Mouse (Mus musculus) CD8-positive naive resting alpha-beta T cell, adult 2 months (primary cell): ENCODE data around the gene Galt.

Experiments
- DNase-seq, 2 experiments: peaks; one replicate each; pipeline ENCODE4 v3.0.0; 2022; ENCODE audit warnings: low read depth in 2 of 2, low spot score in 2 of 2

The Galt gene

GRCm38 (mm10) chr4:41754797-41755337 is at the start of gene Galt:
Gene Galt, plus strand, starts transcription at chr4:41755228.
- no peak for DNase-seq

GRCm38 (mm10) chr4:41705922-41706754 is 48.9 kb upstream of the Galt start:
- DNase-seq, result no peak

DNA sequence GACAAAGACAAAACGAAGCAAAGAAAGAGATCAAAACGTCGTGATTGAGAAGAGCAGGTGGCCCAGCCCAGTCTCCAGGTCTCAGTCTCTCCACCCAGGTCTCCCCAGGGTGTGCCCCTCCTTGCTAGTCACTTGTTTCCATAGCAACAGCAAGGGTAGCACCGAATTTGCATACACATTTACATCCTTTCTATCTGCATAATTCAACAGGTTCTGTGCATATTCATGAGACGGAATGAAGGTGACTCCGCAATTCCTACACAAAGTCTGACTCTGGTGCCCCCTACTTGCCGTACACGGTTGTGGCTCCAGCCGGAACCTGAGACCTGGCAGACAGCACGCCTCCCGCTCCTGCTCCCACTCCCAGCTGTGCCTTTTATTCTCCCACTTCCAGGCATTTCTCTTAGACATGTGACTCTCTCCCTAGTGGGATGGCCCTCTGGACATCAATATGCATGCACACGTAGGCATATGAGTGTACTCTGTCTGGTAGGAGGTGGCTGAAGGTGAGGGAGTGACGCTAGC is 48.0 kb upstream of the Galt start:
- DNase-seq, result peak; percentile 29 to 61

- peak; percentile 28 to 57 for DNase-seq
These were observed 46.8 kb upstream of the Galt start for GRCm38 (mm10) chr4:41708192-41708745.

- no peak for DNase-seq
These were observed 44.8 kb upstream of the Galt start for GRCm38 (mm10) chr4:41710229-41710628.

DNA sequence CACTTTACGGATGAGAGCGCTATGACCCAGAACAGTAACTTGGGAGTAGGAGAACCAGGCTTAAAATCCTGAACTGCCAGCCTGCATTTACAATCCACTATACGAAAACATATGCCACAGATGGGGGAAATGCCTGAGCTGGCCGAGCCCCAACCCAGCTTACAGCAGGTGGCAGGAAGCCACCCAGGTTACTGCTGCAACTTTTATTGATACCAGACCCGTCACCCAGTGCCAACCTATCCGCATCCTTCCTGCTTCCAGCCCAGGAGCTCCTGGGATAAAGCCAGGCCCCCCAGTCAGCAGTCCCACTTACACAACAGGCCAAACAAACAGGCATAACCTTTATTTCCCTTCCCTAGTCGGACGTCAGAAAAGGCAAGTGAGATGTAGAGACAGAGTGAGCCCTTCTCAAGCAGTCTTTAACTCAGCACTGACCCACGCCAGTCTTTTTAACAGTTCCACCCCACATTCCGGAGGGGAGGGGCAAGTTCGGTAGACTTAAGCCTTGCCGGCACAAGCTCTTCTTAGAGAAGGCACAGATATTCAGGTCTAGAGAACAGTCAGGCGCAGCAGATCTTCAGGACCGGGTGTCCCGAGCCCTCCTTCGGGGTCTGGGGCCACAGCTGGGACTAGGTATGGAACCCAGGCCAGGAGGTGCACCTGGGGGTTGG is 43.2 kb upstream of the Galt start:
- no peak for DNase-seq

DNA sequence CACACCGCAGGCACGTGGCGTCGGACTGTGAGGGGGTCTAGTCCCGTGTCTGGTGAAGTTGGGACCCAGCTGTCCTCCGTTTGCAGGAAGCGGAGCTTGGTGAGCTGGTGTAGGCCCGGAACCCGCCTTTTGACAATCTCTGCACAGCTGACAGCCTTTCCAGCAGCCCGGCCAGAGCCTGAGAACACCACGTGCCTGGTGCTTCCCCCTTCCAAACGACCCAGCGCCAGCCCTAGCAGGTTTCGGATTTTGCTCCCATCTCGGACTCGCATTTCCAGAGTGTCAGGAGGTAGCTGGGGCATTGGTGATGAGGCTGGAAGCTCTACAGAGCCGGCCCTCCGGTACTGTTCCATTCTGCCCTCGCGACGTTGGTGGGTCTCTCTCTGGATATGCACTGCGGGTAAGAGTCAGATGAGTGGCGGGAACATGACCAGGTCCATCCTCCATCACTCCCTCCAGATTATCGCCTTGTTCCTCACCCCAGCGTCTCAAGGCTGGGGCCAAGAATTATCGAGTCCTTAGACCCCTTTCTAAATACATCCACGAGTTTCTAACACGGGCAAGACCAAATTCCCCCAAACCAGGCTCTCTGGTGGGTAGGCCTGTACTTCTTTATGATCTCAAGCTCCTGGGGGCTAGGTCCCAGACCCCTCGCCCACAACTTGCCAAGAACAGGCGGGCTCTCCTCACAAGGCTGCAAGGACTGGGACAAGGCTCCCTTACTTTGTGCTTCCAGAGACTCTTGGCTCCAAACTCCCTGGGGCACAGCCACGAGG is 42.4 kb upstream of the Galt start:
- DNase-seq, result no peak

- DNase-seq, result peak; percentile 61 to 80
These were observed 41.6 kb upstream of the Galt start, which contains the start of gene Rpp25l for GRCm38 (mm10) chr4:41713197-41714067. Gene Rpp25l, minus strand, starts transcription at chr4:41713534.

DNA sequence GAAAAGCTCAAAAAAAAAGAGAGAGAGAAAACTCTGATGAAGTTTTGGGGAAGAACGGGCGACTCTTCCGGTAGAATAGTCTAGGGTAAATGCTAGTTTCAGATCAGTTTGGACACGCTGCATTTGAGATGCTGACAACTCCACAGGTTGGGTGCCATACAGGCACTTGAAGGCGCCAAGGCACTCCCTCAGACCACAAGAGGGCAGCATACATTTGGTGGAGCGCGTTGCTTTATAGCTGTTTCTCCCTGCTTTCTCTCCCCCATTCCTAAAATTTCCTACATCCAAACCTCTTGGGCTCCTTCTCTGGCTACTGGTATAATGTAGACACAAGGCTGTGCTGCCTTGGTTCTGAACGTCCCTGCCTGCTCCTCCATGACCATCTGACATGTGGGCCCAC is 40.8 kb upstream of the Galt start:
- DNase-seq, result peak in 1 of 2 experiments; percentile 52

DNA sequence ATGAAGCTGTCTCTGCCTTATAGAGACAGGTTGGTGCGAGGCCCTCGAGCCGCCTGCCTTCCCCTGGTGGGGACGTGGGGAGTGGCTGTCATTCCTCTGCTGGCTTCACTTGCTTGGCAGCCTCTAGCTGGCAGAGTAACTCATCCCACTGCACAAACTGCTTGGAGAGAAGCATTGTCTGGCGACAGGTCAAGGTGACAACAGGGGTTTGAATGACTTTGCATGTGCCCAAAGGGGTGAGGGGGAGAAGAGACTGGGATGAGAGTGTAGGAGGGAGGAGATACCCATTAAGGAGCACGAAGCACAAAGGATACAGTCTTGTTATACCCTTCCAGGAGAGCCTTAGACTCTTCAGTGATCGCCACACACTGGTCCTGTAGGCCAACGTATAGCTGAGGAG is 39.9 kb upstream of the Galt start:
- no peak for DNase-seq

GRCm38 (mm10) chr4:41715596-41715995 is 39.4 kb upstream of the Galt start:
- DNase-seq, result peak; percentile 42 to 62

DNA sequence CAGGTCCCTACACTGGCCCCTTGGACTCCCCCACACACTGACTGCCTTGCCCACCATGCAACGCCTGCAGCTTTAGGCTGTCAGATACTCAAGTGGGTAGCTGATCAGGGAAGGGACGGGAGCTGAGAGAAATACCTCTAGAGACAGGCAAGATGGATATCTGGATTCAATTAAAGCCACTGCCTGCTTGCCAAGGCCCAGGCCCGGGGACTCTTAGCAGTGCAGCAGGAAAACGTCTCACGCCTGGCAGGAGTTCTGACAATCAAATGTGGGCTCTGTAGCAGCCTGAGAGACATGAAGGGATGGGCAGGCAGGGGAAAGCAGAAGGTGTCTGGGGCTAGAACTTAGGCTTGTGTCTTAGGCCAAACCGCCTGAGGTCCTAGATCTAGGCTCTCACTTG is 38.2 kb upstream of the Galt start:
- DNase-seq, result no peak

DNA sequence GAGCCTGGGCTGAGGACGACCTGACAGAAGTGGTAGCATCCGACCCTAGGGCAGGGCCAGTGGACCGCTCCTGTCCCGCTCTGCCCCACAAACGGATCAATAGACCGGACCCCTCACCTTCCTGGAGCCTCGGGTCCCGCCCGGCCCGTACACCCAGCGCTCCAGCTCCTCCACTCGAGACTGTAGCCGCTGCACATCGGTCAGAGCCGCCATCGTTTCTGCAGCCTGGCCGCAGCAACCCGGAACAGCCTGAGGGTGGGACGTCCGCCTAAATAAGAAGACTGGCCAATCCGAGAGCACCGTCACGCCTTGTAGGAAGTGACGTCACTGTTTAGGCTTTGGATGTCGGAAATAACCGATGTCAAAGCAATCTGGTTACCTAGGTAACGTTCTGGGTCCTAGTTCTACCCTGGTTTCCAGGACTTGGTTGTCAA is 32.1 kb upstream of the Galt start, which contains the start of gene Dctn3:
Gene Dctn3, minus strand, starts transcription at position 253 of the 434 bp plus-strand sequence.
- DNase-seq, result peak; percentile 70 to 80

DNA sequence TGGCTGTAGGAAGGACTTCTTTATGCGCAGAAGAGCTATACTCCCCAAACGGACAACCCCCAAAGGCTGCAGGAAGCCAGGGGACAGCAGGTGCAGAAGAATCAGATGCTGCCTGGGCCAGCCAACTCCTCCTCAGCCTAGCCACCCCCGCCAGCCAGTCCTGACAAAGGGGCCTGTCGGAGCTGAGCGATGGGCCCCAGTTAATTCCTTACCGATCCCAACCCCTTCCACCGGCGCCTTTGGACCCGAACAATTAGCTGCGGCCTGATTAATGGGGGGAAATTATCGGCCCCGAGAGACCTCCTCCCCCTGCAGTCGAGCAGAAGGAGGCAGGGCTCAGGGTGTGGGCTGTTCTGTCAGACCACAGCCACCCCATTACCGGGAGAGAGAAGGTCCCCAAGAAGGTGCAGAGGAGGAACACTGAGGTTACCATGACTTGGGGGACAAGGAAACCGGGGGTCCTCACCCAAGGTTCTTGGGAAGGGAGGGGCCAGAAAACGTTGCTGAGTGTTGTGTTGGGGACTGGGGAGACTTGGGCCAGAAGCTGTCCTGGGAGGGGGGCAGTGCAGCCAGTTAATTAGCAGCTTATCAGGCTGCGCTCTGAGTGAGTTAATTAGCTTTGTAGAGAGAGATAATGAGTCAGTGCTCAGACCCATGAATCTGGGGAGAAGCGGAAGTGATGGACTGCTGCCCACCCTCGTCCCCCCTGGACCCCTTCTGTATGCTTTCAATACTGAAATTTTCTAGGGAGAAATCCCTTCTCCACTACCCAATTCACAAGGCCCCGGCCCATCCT is 28.0 kb upstream of the Galt start:
- DNase-seq, result no peak

DNA sequence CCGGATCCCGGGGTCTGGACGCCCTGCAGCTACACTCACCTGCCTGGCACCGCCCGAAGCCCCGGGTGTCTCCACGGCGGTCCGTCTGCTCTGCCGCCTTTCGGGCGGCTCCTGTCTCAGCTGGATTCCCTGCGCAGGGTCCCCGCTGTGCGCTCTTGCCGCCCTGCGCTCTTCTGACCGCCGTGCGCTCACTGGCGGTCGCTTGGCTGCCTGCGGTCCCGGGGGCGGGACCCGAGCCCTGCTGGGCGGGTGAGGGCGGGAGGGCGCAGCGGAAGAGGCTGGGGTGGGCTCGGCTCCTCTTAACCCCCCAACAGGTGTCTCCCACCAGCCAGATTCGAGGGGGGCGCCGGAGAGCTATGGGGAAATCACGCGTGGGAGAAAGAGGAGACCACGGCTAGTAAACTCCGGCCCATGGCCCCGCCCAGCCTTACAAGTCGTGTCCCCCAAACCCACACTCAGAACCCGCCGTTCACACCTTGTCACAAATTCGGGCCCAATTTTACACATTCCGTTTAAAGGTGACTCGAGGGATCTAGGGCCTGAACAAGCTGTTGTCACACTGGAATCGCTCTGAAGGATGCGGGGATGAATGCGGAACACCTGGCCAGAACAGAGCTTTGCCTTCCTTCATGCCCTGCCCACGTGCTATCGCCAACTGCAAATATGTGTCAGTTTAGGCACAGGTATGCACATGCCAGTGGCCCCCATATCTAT is 23.8 kb upstream of the Galt start, which contains the start of gene Arid3c:
Gene Arid3c, minus strand, starts transcription at position 91 of the 714 bp plus-strand sequence.
- DNase-seq, result no peak

DNA sequence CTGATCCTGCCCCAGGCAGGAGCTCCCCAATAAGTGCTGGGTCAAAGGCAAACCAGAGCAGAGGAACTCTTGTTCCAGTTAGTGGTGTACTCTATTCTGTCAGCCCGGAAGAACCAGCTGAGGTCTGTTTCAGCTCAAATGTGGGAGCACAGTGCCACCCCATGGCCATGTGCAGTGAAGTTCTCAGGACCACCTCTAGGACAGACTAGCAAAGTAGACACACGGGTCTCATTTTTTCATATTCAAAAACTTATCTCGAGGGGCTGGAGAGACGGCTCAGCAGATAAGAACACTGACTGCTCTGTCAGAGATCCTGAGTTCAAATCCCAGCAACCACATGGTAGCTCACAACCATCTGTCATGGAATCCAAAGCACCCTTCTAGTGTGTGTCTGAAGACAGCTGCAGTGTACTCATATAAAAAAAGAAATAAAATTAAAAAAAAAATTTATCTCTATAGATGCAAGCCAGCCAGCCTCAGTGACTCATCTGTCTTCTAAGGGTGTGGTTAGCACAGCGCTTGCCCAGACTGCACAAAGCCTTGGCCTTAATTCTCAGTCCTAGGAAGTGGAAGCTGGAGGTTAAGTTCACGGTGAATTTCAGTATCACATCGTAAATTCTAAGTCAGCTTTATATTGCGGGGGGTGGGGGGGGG is 17.3 kb upstream of the Galt start:
- DNase-seq, result peak; percentile 75 to 84

- DNase-seq, result no peak
These were observed 16.8 kb upstream of the Galt start for GRCm38 (mm10) chr4:41738256-41738603.

DNA sequence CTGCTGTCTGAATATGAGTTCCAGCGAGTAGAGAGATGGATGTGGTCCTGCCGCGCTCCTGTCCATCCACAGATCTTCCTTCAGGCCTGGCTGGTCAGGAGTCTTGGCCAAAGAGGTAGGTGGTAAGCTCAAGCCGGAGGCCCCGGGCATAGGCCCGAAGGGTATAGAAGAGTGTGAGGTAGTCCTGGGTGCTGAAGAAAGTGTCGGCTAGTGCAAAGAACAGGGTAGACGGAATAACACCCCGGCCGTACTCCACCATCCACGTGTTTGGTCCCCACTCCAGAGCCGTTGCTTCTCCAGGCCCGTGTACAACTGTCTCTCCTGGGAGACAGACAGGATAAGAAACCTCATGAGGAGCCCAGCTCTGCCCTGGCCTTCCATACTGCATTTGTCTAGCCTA is 15.8 kb upstream of the Galt start:
- DNase-seq, result no peak
